Mouse (Mus musculus): ENCODE data around the gene Tph2. TPM values are rescaled to one million over a fixed set of nuclear protein-coding genes. Genes with fewer than 3 reads are reported as not detected.

The Tph2 gene
- total RNA-seq, 2 experiments from 2014 or later = not detected

Other genes starting within 250 kb of the Tph2 start
- 64.0 and 82.8 TPM in 2 replicates for gene Tbc1d15, start 66.4 kb upstream of the Tph2 start, total RNA-seq (2014; fragmentation: Nextera tagmentation)
- gene Tbc1d15, start 66.4 kb upstream of the Tph2 start, total RNA-seq (2017) = 52.2 and 55.0 TPM in 2 replicates
- gene Rab21, start 130.6 kb upstream of the Tph2 start, total RNA-seq (2014; fragmentation: Nextera tagmentation) = 60.9 and 70.6 TPM in 2 replicates
- 42.5 and 47.1 TPM in 2 replicates for gene Rab21, start 130.6 kb upstream of the Tph2 start, total RNA-seq (2017)
- 13.3 and 15.2 TPM in 2 replicates for gene Tmem19, start 177.5 kb upstream of the Tph2 start, total RNA-seq (2014; fragmentation: Nextera tagmentation)
- 13.0 and 23.7 TPM in 2 replicates for gene Tmem19, start 177.5 kb upstream of the Tph2 start, total RNA-seq (2017)
- gene Thap2, start 199.4 kb upstream of the Tph2 start, total RNA-seq (2014; fragmentation: Nextera tagmentation) = 11.6 and 12.4 TPM in 2 replicates
- 6.7 and 9.7 TPM in 2 replicates for gene Thap2, start 199.4 kb upstream of the Tph2 start, total RNA-seq (2017)
- 54.8 and 72.9 TPM in 2 replicates for gene Zfc3h1, start 199.9 kb upstream of the Tph2 start, total RNA-seq (2014; fragmentation: Nextera tagmentation)
- gene Zfc3h1, start 199.9 kb upstream of the Tph2 start, total RNA-seq (2017) = 21.4 and 36.5 TPM in 2 replicates

Data from granulocyte monocyte progenitor cell, adult 5-6 weeks (primary cell).